Mouse (Mus musculus) testis, postnatal 10 days (tissue): ENCODE results near the gene Klf7.

Experiments
- DNase-seq: peaks from one replicate; pipeline ENCODE4 v3.0.0; 2021; ENCODE audit warnings: low spot score

Klf7 gene

GRCm38 (mm10) chr1:64105181-64105646 is 16.9 kb downstream of the Klf7 start:
- DNase-seq: no peak

GRCm38 (mm10) chr1:64104665-64105064 is 17.4 kb downstream of the Klf7 start:
- no peak for DNase-seq

- no peak for DNase-seq
Measured at GRCm38 (mm10) chr1:64101331-64101730, 20.8 kb downstream of the Klf7 start.

GRCm38 (mm10) chr1:64098800-64099199 is 23.3 kb downstream of the Klf7 start:
- no peak for DNase-seq

- no peak for DNase-seq
Measured at GRCm38 (mm10) chr1:64097640-64098287, 24.3 kb downstream of the Klf7 start.

- no peak for DNase-seq
Measured at GRCm38 (mm10) chr1:64093018-64093417, 29.1 kb downstream of the Klf7 start.

GRCm38 (mm10) chr1:64091591-64091990 is 30.5 kb downstream of the Klf7 start:
- no peak for DNase-seq

GRCm38 (mm10) chr1:64090566-64090965 is 31.5 kb downstream of the Klf7 start:
- no peak for DNase-seq

GRCm38 (mm10) chr1:64089691-64090090 is 32.4 kb downstream of the Klf7 start:
- no peak for DNase-seq

GRCm38 (mm10) chr1:64088604-64089320 is 33.3 kb downstream of the Klf7 start:
- DNase-seq: no peak

GRCm38 (mm10) chr1:64087657-64088603 is 34.2 kb downstream of the Klf7 start:
- DNase-seq: no peak

GRCm38 (mm10) chr1:64085875-64086274 is 36.2 kb downstream of the Klf7 start:
- DNase-seq: no peak

GRCm38 (mm10) chr1:64085361-64085760 is 36.7 kb downstream of the Klf7 start:
- DNase-seq: no peak

GRCm38 (mm10) chr1:64084706-64085105 is 37.4 kb downstream of the Klf7 start:
- DNase-seq: no peak

- no peak for DNase-seq
Measured at GRCm38 (mm10) chr1:64081791-64082190, 40.3 kb downstream of the Klf7 start.

GRCm38 (mm10) chr1:64081217-64081616 is 40.9 kb downstream of the Klf7 start:
- DNase-seq: no peak

GRCm38 (mm10) chr1:64080263-64080662 is 41.8 kb downstream of the Klf7 start:
- DNase-seq: no peak

GRCm38 (mm10) chr1:64078747-64079211 is 43.3 kb downstream of the Klf7 start:
- no peak for DNase-seq

- no peak for DNase-seq
Measured at GRCm38 (mm10) chr1:64078011-64078746, 43.9 kb downstream of the Klf7 start.

GRCm38 (mm10) chr1:64074051-64074450 is 48.0 kb downstream of the Klf7 start:
- no peak for DNase-seq

GRCm38 (mm10) chr1:64070947-64071346 is 51.1 kb downstream of the Klf7 start:
- no peak for DNase-seq
